Mouse (Mus musculus): ENCODE measurements around the gene Lamp2. TPM values are rescaled to one million over a fixed set of nuclear protein-coding genes. Genes with fewer than 3 reads are reported as not detected.
"Not testable (repeated sequence)": the region's sequence is repeated elsewhere in the genome, so short reads cannot be mapped to it uniquely, and the experiment has no call there.

The Lamp2 gene
- 58.5 and 65.8 TPM in 2 replicates for polyA plus RNA-seq (2012; rRNA removed)

DNA sequence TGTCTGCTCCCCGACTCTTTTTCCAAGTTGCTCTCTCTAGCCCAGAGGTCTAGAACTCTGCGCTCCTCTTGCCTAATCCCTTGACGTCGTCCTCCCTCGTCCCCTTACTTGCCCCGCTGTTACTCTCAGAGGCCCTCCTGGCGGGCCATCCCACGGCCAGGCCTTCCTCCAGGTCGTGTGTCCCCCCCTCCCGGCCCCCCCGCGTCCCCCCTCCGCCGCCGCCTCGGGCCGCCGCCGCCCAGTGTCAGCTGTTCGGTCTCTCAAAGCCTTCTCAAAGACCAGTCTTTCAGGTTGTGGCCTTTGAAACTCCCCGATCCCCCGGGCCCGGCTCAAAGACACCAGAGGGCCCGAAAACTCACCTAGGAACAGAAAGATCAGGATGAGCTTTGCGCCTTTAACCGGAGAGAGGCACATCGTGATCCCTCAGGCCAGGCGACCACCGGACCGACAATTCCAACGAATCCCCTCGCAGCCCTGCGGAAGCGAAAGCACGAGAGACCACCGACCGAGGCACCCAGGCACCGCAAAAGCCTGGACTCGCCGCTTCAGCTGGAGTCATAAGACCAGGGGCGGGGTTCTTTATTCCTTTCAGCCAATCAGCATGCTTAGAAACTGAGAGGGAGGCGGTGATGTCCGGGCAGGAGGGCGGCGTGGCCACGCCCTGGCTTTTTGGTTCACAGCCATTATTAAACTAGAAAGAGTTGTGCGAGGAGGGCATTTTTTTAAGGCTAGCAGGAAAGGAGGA lies at the start of gene Lamp2:
TSS of gene Lamp2 (minus strand) at position 565 of the 745 bp plus-strand sequence.
- peak; percentile 82 for TF ChIP-seq POLR2A (IDR thresholded peaks at IDR 0.05; ENCODE audit: extremely low read depth, insufficient read depth, low read length)
- TF ChIP-seq CTCF (IDR thresholded peaks at IDR 0.05; ENCODE audit: extremely low read depth, insufficient read depth, low read length), result no peak

GRCm38 (mm10) chrX:38504846-38505245 lies 48.6 kb upstream of the Lamp2 start:
- no peak overlapping the region for H3K4me3 ChIP-seq (ENCODE audit: insufficient read depth, low read length)
- H3K27ac ChIP-seq (ENCODE audit: insufficient read depth, low read length), result no peak overlapping the region
- TF ChIP-seq POLR2A (IDR thresholded peaks at IDR 0.05; ENCODE audit: extremely low read depth, insufficient read depth, low read length), result no peak
- TF ChIP-seq CTCF (IDR thresholded peaks at IDR 0.05; ENCODE audit: extremely low read depth, insufficient read depth, low read length), result no peak
- H3K4me1 ChIP-seq (ENCODE audit: control insufficient read depth, insufficient read depth, low read length), result no peaks in the 10 kb centered on the region

More for the DNA sequence above, at the start of gene Lamp2:
- Histone ChIP-seq H3K4me1 (ENCODE audit: control insufficient read depth, insufficient read depth, low read length) (no peaks in the 10 kb centered on the region), H3K27ac (ENCODE audit: insufficient read depth, low read length) (no peak within 1 kb of the TSS; the same call in 1 of the 2 replicates), H3K4me3 (ENCODE audit: insufficient read depth, low read length) (peak within 1 kb of the TSS; percentile 62)

DNA sequence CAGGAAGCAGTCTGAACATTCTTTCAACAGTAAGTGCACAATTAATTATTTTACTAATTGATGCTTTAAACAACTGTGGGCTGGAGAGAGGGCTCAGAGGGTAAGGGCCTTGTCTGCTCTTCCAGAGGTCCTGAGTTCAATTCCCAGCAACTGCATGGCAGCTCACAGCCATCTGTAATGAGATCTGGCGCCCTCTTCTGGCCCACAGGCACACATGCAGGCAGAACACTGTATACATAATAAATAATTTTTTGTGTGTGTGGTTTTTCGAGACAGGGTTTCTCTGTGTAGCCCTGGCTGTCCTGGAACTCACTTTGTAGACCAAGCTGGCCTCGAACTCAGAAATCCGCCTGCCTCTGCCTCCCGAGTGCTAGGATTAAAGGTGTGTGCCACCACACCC lies 45.9 kb upstream of the Lamp2 start:
- not testable (repeated sequence) for H3K4me1 ChIP-seq (ENCODE audit: control insufficient read depth, insufficient read depth, low read length); H3K27ac ChIP-seq (ENCODE audit: insufficient read depth, low read length); H3K4me3 ChIP-seq (ENCODE audit: insufficient read depth, low read length)

GRCm38 (mm10) chrX:38485464-38485863 lies 29.2 kb upstream of the Lamp2 start:
- not testable (repeated sequence) for H3K4me1 ChIP-seq (ENCODE audit: control insufficient read depth, insufficient read depth, low read length); H3K4me3 ChIP-seq (ENCODE audit: insufficient read depth, low read length)

DNA sequence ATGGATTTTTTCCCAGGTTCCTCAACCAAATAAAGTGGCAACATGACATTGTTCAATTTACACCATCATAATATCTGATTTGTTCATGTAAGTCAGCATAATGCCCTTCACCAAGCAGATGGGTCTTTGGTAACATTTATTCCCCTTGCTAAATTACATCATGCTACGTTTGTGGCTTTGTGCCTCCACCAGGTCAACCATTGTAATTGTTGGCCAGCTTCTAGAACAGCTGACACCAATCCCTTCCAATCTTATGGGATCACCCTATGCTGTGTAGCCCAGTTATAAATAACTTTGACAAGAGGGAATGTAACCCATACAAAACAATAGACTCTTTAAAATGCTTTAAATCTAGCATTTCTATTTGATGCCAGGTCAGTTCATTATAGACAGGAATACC lies 22.3 kb upstream of the Lamp2 start:
- Histone ChIP-seq H3K4me1 (ENCODE audit: control insufficient read depth, insufficient read depth, low read length) (no peaks in the 10 kb centered on the region), H3K4me3 (ENCODE audit: insufficient read depth, low read length) (no peak overlapping the region), H3K27ac (ENCODE audit: insufficient read depth, low read length) (no peak overlapping the region)
- TF ChIP-seq CTCF (IDR thresholded peaks at IDR 0.05; ENCODE audit: extremely low read depth, insufficient read depth, low read length) (no peak), POLR2A (IDR thresholded peaks at IDR 0.05; ENCODE audit: extremely low read depth, insufficient read depth, low read length) (no peak)

More at GRCm38 (mm10) chrX:38485464-38485863, 29.2 kb upstream of the Lamp2 start:
- H3K27ac ChIP-seq (ENCODE audit: insufficient read depth, low read length), result not testable (repeated sequence)

DNA sequence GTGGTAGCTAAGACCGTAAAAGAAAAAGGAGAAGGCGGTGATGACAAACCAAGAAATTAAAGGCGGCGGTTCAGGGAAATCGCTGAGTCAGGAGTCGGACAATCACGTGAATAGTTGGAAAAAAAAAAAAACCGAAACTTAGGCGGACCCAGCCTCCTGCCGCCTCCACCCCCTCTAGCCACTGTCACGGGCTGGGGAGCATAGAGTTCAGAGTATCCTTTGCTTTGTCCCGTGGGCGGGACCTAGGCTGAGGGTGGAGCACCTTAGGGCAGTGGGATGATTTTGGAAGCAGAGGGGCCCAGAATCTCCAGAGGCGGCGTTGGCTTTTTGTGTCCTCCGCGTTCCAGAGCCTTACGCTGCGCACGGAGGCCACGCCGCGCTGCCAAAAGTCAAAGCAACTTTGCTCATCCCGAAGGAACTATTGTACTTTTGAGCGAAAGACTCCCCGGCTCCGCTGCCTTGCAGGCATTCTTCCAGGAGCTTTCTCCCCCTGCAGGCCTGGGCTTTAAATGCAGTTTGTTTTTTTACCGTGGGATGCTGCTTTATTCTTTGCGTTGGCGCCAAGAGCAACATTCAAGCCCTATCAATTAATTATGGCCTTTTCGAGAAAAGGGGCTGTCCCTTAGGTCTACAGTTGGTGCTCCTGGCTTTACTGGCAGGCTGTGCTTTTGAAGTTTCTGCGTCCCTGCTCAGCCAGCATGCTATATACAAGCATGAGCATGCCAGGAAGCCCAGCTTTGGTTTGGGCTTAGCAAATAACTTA lies 17.5 kb upstream of the Lamp2 start:
- H3K4me1 ChIP-seq (ENCODE audit: control insufficient read depth, insufficient read depth, low read length), result no peaks in the 10 kb centered on the region
- TF ChIP-seq POLR2A (IDR thresholded peaks at IDR 0.05; ENCODE audit: extremely low read depth, insufficient read depth, low read length), result no peak
- TF ChIP-seq CTCF (IDR thresholded peaks at IDR 0.05; ENCODE audit: extremely low read depth, insufficient read depth, low read length), result peak; percentile 17; the same call in 1 of the 2 replicates
- peak overlapping the region; percentile 86; the same call in 1 of the 2 replicates for H3K27ac ChIP-seq (ENCODE audit: insufficient read depth, low read length)
- peak overlapping the region; percentile 65 for H3K4me3 ChIP-seq (ENCODE audit: insufficient read depth, low read length)

GRCm38 (mm10) chrX:38473164-38473536 lies 16.9 kb upstream of the Lamp2 start:
- TF ChIP-seq CTCF (IDR thresholded peaks at IDR 0.05; ENCODE audit: extremely low read depth, insufficient read depth, low read length) (no peak), POLR2A (IDR thresholded peaks at IDR 0.05; ENCODE audit: extremely low read depth, insufficient read depth, low read length) (no peak)
- Histone ChIP-seq H3K4me3 (ENCODE audit: insufficient read depth, low read length) (peak overlapping the region; percentile 65), H3K4me1 (ENCODE audit: control insufficient read depth, insufficient read depth, low read length) (no peaks in the 10 kb centered on the region), H3K27ac (ENCODE audit: insufficient read depth, low read length) (no peak overlapping the region)

GRCm38 (mm10) chrX:38466236-38466635 lies 10.0 kb upstream of the Lamp2 start:
- no peaks in the 10 kb centered on the region for H3K4me1 ChIP-seq (ENCODE audit: control insufficient read depth, insufficient read depth, low read length)
- TF ChIP-seq CTCF (IDR thresholded peaks at IDR 0.05; ENCODE audit: extremely low read depth, insufficient read depth, low read length) (no peak), POLR2A (IDR thresholded peaks at IDR 0.05; ENCODE audit: extremely low read depth, insufficient read depth, low read length) (no peak)
- H3K4me3 ChIP-seq (ENCODE audit: insufficient read depth, low read length), result no peak overlapping the region
- H3K27ac ChIP-seq (ENCODE audit: insufficient read depth, low read length), result no peak overlapping the region

DNA sequence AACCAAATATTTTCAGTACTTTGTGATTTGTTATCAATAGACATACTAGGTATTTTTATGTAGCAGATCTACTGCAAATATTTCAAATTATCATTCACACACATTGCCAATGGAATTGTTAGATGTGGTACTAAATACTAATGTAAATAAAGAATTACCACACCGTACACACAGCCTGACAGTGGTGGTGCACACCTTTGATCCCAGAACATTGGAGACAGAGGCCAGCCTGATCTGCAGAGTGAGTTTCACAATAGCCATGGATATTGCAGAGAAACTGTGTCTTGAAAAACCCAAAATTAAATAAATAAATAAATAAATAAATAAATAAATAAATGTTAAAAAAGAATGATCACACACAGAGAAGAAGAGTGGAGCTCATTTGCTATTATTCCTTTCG lies 6.9 kb upstream of the Lamp2 start:
- TF ChIP-seq POLR2A (IDR thresholded peaks at IDR 0.05; ENCODE audit: extremely low read depth, insufficient read depth, low read length) (no peak), CTCF (IDR thresholded peaks at IDR 0.05; ENCODE audit: extremely low read depth, insufficient read depth, low read length) (no peak)
- Histone ChIP-seq H3K4me3 (ENCODE audit: insufficient read depth, low read length) (no peak overlapping the region), H3K27ac (ENCODE audit: insufficient read depth, low read length) (no peak overlapping the region), H3K4me1 (ENCODE audit: control insufficient read depth, insufficient read depth, low read length) (no peaks in the 10 kb centered on the region)

DNA sequence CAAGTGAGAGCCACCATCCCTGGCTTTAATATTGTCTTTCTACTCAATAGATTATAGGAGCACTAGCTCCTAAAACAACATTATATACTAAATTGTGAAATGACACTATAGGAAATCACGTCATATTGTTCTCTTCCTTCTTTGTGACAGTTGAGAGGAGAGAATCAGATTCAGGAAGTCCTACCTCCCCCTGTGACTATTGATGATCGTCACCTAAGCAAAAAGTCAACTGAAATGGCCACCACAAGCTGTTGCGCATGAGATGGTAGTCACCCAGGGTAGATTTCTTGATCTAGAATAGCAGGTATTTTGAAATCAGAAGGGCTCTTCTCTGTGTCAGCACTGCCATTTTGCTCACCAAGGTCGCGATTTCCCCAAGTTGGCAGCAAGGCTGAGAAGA lies 5.8 kb upstream of the Lamp2 start:
- TF ChIP-seq CTCF (IDR thresholded peaks at IDR 0.05; ENCODE audit: extremely low read depth, insufficient read depth, low read length) (no peak), POLR2A (IDR thresholded peaks at IDR 0.05; ENCODE audit: extremely low read depth, insufficient read depth, low read length) (no peak)
- H3K4me3 ChIP-seq (ENCODE audit: insufficient read depth, low read length), result no peak overlapping the region
- H3K27ac ChIP-seq (ENCODE audit: insufficient read depth, low read length), result no peak overlapping the region
- H3K4me1 ChIP-seq (ENCODE audit: control insufficient read depth, insufficient read depth, low read length), result no peaks in the 10 kb centered on the region
